Mouse (Mus musculus) spleen, postnatal 10 days (tissue): ENCODE measurements at regions not wholly inside any gene's neighbourhood (a gene's known extent, or its start where the extent isn't known, plus 50 kb on each side); places are given as distances from the start of the nearest gene placed in this dataset.

Experiments used
- DNase-seq, 2 experiments: peaks; one replicate each; pipeline ENCODE4 v3.0.0; 2021 to 2022; ENCODE audit warnings: low spot score in 2 of 2

DNA sequence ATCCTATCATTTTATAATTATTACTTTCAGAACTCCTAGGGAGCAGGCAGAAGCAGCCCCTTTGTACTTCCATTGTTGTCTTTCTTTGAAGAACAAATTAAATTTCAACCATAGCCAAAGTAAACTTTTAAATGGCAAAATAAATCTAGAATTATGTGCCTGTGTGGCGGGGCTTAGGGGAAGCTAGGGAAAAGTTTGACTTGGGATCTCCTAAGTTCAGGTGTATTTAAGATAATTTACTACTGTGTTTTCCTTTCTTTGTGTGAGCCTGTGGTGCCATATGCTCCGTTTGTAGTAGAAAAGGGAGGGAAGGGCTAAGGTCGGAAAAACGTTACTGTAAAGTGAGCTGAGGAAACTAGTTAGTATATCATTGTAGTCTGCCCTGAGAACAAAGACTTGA lies 1062.5 kb upstream of the Zeb2 start:
- no peak for DNase-seq

DNA sequence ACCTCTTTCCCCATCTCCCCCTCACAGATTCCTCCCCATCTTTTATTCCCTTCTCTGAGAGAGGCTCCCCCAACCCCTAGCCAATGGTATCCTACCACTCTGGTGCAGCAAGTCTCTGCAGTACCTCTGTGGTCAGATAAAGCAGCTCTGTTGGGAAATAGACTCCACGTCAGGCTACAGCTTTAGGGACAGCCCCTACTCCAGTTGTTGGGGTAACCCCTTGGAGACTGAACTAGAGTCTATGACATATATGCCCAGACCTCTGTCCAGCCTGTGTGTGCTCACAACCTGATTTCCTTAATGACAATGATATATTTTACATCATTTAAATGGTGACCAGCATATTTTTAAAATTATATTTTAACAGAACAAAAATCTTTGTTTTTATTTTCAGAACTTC lies 1051.3 kb upstream of the Zeb2 start:
- no peak for DNase-seq

DNA sequence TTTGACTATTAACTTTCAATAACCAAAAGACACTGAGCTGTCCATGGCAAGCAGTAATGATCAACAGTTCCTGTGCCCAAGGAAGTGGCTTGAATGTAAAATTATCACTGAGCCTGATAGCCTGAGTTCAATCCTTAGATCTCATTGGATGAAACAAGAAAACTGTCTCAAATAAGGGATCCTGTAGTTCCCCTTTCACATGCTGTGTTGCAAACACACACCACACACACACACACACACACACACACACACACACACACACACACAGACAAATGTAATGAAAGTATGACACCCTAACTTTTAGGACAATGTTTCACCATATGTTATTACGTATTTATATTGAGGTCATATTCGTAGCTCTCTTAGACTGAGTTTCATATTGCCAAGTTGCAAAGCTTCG lies 1032.7 kb upstream of the Zeb2 start:
- DNase-seq: no peak

GRCm38 (mm10) chr2:46119871-46120270 lies 1002.7 kb upstream of the Zeb2 start:
- DNase-seq: no peak

DNA sequence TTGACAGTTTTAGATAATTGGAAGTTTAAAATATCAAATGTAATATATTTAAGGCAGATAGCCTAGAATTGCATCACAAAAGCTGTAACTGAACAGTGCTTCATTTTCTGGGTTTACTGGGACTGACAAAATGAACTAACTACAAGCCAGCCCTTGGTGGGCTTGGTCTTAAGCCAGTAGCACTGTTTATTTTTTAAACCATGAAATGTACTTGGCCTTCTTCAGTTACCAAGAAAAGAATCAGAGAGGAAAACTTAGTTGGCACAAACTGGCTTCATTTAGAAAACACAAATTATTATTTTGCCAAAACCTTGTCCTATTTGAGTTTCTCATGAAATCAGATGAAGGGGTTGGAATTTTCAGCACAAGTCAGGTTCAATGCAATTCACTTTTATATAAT lies 989.8 kb upstream of the Zeb2 start:
- no peak for DNase-seq

DNA sequence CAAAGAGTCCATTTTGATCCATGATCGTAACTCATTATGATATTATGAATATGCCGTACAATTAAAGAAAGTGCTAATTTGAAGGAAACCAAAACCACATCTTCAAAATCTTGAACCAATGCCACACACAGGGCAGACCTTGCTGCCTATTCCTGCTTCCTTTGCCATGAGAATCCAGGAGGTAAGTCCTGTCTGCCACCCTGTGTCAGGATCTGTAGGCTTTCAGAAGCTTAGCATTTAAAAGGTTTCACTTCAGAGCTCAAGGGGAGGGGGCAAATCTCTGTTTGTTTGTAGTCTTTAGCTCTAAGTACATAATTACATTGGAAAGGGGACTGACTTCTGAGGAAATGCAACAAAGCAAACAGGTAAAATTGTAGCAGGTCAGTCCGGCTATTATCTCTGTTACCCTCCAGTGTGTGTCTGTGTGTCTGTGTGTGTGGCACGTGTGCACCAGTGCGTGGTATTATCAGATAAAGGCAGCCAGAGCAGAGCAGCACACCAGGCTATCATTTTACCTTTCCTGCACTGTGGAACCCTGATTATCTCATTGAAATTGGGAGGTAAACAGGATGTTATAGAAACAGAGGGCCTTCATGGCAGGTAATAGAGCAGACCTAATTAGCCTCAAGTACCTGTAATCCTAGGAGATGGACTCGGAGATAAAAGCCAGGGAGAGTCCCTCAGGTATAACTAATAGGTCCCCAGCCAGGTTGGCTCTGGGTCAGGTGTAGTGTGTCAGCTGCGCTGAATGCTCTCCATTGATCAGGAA lies 948.0 kb upstream of the Zeb2 start:
- DNase-seq: no peak

DNA sequence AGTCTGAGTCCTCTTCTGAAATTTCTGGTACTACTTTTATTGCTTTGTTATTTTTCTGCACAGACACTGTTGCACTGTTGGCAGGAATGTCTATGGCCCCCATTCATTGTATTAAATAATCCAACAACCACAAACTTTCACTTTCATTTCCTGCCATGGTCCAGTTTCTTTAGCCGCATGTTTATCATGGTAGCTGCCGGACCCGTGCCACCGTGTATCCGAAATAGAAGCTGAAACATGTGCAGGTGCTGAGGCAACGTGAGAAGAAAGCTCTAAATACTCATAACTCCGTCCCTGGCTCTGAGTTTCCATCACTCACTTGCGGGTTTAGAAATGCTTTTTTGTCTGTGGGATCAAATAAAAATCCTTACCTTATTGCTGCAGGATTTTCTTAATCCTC lies 938.5 kb upstream of the Zeb2 start:
- no peak for DNase-seq

GRCm38 (mm10) chr2:46054902-46055301 lies 937.7 kb upstream of the Zeb2 start:
- no peak for DNase-seq

DNA sequence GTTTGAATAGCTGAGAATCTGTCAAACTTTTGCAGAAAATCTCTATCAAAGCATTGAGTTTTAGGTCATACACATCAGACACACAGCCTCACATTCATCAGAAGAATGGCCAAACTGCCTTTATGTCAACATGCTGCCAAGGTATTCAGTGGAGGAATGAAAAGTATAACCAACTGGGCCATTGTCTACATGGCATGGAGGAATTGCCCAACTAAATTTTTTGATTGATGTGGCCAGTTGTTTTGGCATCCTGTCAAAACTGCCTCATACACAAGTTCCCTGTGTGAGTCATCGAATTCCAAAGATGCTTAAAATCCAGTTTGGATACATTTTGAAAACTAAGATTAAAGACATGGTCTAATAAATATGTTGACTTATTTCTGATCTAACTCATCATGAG lies 904.7 kb upstream of the Zeb2 start:
- DNase-seq: no peak

- DNase-seq: no peak
Observed at GRCm38 (mm10) chr2:46013771-46014269, 896.6 kb upstream of the Zeb2 start.

GRCm38 (mm10) chr2:46012716-46013115 lies 895.5 kb upstream of the Zeb2 start:
- no peak for DNase-seq

DNA sequence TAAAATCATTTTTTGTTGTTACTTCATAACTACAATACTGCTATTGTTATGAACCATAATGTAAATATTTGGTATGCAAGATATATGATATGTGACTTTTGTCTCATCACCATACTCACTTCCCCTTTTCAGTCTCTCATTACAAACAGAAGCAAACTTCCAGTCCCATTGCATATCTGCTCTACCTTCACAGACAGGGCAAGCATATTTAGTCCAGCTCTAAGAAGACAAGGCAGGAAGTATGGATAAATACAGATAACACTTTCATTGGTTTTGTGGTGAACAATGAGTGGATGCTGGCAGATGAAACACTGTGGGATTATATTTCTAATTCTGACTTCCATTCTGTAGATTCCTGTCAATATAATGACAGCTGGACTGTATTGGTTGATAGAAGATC lies 858.0 kb upstream of the Zeb2 start:
- DNase-seq: no peak

DNA sequence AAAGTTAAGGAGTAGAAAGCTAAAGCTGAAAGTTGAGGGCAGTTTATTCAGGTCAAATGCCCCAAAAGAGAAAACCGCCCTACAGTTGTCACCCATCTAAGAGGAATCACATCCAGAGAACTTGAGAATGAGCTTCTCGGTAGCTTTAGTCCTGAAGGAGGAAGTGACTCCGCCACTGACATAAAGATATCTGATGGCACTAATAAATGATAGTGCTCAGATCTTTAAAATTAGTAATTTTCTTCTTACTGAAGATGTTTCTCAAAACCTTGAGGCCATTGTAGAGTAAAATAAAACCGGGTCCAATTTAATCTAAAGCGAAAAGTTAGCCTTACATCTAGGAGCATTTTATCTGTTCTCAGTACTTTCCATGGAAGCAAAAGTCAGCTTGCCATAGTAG lies 851.4 kb upstream of the Zeb2 start:
- DNase-seq: no peak

DNA sequence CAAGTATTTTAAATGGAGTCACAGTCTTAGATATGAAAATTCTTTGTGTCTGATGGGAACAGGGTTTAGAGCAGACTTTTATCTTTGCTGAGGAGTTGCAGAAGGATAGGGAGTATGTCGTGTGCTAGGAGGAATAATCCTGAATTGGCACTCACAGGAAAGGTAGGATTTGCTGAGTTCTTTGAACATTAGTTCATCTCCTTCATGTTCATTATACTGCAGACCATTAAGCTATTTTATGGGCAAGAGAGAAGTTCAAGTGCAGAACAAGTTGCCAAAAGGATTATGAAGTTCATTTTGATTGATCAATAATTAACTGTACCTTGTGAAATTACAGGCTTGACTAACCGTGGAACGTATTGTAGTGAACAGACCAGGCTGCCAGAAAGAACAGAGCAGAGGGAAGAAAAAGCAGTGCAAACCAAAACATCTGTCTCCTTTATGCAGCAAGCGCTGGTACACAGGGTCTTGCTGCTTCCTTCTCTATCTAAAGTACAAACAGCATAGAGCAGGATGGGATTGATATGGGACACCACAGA lies 839.7 kb upstream of the Zeb2 start:
- no peak for DNase-seq

- no peak for DNase-seq
Observed at GRCm38 (mm10) chr2:45948758-45949157, 831.6 kb upstream of the Zeb2 start.

GRCm38 (mm10) chr2:45925791-45926480 lies 808.7 kb upstream of the Zeb2 start:
- DNase-seq: no peak

GRCm38 (mm10) chr2:45908871-45909270 lies 791.7 kb upstream of the Zeb2 start:
- no peak for DNase-seq

- DNase-seq: no peak
Observed at GRCm38 (mm10) chr2:45904623-45905235, 787.5 kb upstream of the Zeb2 start.

- no peak for DNase-seq
Observed at GRCm38 (mm10) chr2:45904090-45904489, 786.9 kb upstream of the Zeb2 start.

DNA sequence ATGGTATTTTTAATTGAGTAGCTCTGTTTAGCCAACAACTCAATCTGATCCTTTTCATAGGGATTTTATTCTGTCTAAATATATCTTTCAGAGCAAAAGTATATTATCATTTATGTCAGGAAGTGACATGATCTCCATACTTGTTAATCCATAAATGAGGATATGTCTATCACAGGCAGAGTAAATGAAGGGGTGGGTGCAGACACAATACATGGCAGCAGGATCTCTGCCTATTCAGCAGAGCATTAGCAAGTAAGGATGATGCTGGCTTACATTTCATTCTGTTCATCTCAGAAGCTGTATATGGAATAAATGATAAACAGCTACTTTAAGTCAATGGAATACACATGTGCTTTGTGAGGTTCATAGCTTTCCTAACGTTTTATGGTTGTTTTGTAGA lies 786.2 kb upstream of the Zeb2 start:
- DNase-seq: no peak

- DNase-seq: no peak
Observed at GRCm38 (mm10) chr2:45901892-45902291, 784.7 kb upstream of the Zeb2 start.

- DNase-seq: no peak
Observed at GRCm38 (mm10) chr2:45884680-45885079, 767.5 kb upstream of the Zeb2 start.

DNA sequence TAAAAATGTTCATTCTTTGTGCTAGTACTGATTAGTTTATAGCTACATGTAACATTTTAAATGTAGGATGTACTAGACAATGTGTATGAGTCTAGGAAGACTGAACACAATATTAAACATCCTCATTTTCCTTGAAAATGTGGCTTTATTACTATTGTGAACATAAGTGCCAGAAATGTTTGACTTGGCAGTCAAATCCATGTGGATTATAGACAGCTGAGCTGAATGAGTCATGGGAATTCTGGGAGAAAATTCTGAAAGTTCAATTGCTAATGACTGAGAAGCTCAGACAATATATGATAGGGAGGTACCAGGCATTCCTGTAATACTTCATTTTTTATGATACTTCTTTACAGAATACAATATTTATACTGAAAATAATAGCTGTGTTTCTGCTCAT lies 761.5 kb upstream of the Zeb2 start:
- no peak for DNase-seq
